Mouse (Mus musculus): Measurements from ENCODE around the gene Nhlh1. TPM values are rescaled to one million over a fixed set of nuclear protein-coding genes. Genes with fewer than 3 reads are reported as not detected.
A peak's percentile ranks its signal among the peaks of the same experiment; 100 is the strongest.

Nhlh1 gene
- 2.7 and 3.6 TPM in 2 replicates for polyA plus RNA-seq (2014; fragmentation: Nextera tagmentation; extraction: Ambion mirVana)

GRCm38 (mm10) chr1:172057491-172057921 lies at the start of gene Nhlh1:
Gene Nhlh1 (minus strand): TSS chr1:172057573.
- peak within 1 kb of the TSS; percentile 66 for H3K4me2 ChIP-seq (replicated peaks)

GRCm38 (mm10) chr1:172105101-172105500 lies 47.7 kb upstream of the Nhlh1 start:
- Histone ChIP-seq H3K9ac (no peak overlapping the region), H3K27ac (no peak overlapping the region), H3K36me3 (replicated peaks; ENCODE audit: control insufficient read depth, insufficient read depth) (peaks cover 97% of the 10 kb centered on the region), H3K4me1 (replicated peaks; ENCODE audit: control insufficient read depth, insufficient read depth, low read length) (no peaks in the 10 kb centered on the region; the same call in 1 of the 2 replicates), H3K9me3 (ENCODE audit: control insufficient read depth, low read length) (no peaks in the 10 kb centered on the region), H3K27me3 (ENCODE audit: control insufficient read depth, insufficient read depth, low read length) (no peaks in the 10 kb centered on the region), H3K4me2 (replicated peaks) (no peak overlapping the region), H3K4me3 (replicated peaks; ENCODE audit: low read length) (no peak overlapping the region)
- no peak for DNase-seq (ENCODE audit: low spot score)
- 81% methylated on average over 11 of the region's 11 CpGs for WGBS
- no peak for ATAC-seq (ENCODE audit: low FRiP score)

More at GRCm38 (mm10) chr1:172057491-172057921, at the start of gene Nhlh1:
- H3K36me3 ChIP-seq (replicated peaks; ENCODE audit: control insufficient read depth, insufficient read depth) = no peaks in the 10 kb centered on the region
- no peaks in the 10 kb centered on the region for H3K9me3 ChIP-seq (ENCODE audit: control insufficient read depth, low read length)
- H3K9ac ChIP-seq = peak within 1 kb of the TSS; percentile 45; the same call in 1 of the 2 replicates
- 6% methylated on average over 2 of the region's 2 CpGs for WGBS
- peak within 1 kb of the TSS; percentile 36 for H3K4me3 ChIP-seq (replicated peaks; ENCODE audit: low read length)
- ATAC-seq (ENCODE audit: low FRiP score) (peak; percentile 66), DNase-seq (ENCODE audit: low spot score) (no peak)
- H3K4me1 ChIP-seq (replicated peaks; ENCODE audit: control insufficient read depth, insufficient read depth, low read length) = peaks cover 38% of the 10 kb centered on the region
- no peaks in the 10 kb centered on the region for H3K27me3 ChIP-seq (ENCODE audit: control insufficient read depth, insufficient read depth, low read length)
- H3K27ac ChIP-seq = peak within 1 kb of the TSS; percentile 78

- Histone ChIP-seq H3K27me3 (ENCODE audit: control insufficient read depth, insufficient read depth, low read length) (no peaks in the 10 kb centered on the region), H3K36me3 (replicated peaks; ENCODE audit: control insufficient read depth, insufficient read depth) (peaks cover 95% of the 10 kb centered on the region), H3K4me1 (replicated peaks; ENCODE audit: control insufficient read depth, insufficient read depth, low read length) (no peaks in the 10 kb centered on the region; the same call in 1 of the 2 replicates), H3K4me3 (replicated peaks; ENCODE audit: low read length) (no peak overlapping the region), H3K4me2 (replicated peaks) (no peak overlapping the region), H3K27ac (no peak overlapping the region), H3K9ac (no peak overlapping the region), H3K9me3 (ENCODE audit: control insufficient read depth, low read length) (no peaks in the 10 kb centered on the region)
- ATAC-seq (ENCODE audit: low FRiP score) (no peak), DNase-seq (ENCODE audit: low spot score) (no peak)
- 89% methylated on average over 4 of the region's 4 CpGs for WGBS
Observed at GRCm38 (mm10) chr1:172103619-172104018, 46.2 kb upstream of the Nhlh1 start.

GRCm38 (mm10) chr1:172099325-172100033 lies 42.1 kb upstream of the Nhlh1 start:
- Histone ChIP-seq H3K9me3 (ENCODE audit: control insufficient read depth, low read length) (no peaks in the 10 kb centered on the region), H3K27ac (no peak overlapping the region), H3K27me3 (ENCODE audit: control insufficient read depth, insufficient read depth, low read length) (no peaks in the 10 kb centered on the region), H3K36me3 (replicated peaks; ENCODE audit: control insufficient read depth, insufficient read depth) (peaks cover 87% of the 10 kb centered on the region), H3K4me3 (replicated peaks; ENCODE audit: low read length) (no peak overlapping the region), H3K4me1 (replicated peaks; ENCODE audit: control insufficient read depth, insufficient read depth, low read length) (no peaks in the 10 kb centered on the region), H3K9ac (no peak overlapping the region), H3K4me2 (replicated peaks) (no peak overlapping the region)
- ATAC-seq (ENCODE audit: low FRiP score) (no peak), DNase-seq (ENCODE audit: low spot score) (no peak)
- 80% methylated on average over 6 of the region's 6 CpGs for WGBS

GRCm38 (mm10) chr1:172095202-172095601 lies 37.8 kb upstream of the Nhlh1 start:
- no peaks in the 10 kb centered on the region for H3K27me3 ChIP-seq (ENCODE audit: control insufficient read depth, insufficient read depth, low read length)
- peaks cover 85% of the 10 kb centered on the region for H3K36me3 ChIP-seq (replicated peaks; ENCODE audit: control insufficient read depth, insufficient read depth)
- H3K9me3 ChIP-seq (ENCODE audit: control insufficient read depth, low read length) = no peaks in the 10 kb centered on the region
- H3K4me1 ChIP-seq (replicated peaks; ENCODE audit: control insufficient read depth, insufficient read depth, low read length) = no peaks in the 10 kb centered on the region
- ATAC-seq (ENCODE audit: low FRiP score) (no peak), DNase-seq (ENCODE audit: low spot score) (no peak)
- H3K4me2 ChIP-seq (replicated peaks) = no peak overlapping the region
- H3K27ac ChIP-seq = 0 out of 2 replicates have a peak overlapping the region, but pooled peaks have one; percentile 1
- 22% methylated on average over 6 of the region's 6 CpGs for WGBS
- no peak overlapping the region; the same call in 1 of the 2 replicates for H3K9ac ChIP-seq
- H3K4me3 ChIP-seq (replicated peaks; ENCODE audit: low read length) = no peak overlapping the region

- Histone ChIP-seq H3K9ac (no peak overlapping the region), H3K27me3 (ENCODE audit: control insufficient read depth, insufficient read depth, low read length) (no peaks in the 10 kb centered on the region), H3K4me2 (replicated peaks) (no peak overlapping the region), H3K4me3 (replicated peaks; ENCODE audit: low read length) (no peak overlapping the region), H3K4me1 (replicated peaks; ENCODE audit: control insufficient read depth, insufficient read depth, low read length) (no peaks in the 10 kb centered on the region), H3K27ac (no peak overlapping the region), H3K9me3 (ENCODE audit: control insufficient read depth, low read length) (no peaks in the 10 kb centered on the region), H3K36me3 (replicated peaks; ENCODE audit: control insufficient read depth, insufficient read depth) (peaks cover 85% of the 10 kb centered on the region)
- DNase-seq (ENCODE audit: low spot score) = no peak
- ATAC-seq (ENCODE audit: low FRiP score) = no peak
Observed at GRCm38 (mm10) chr1:172094295-172094694, 36.9 kb upstream of the Nhlh1 start.

GRCm38 (mm10) chr1:172093522-172093921 lies 36.1 kb upstream of the Nhlh1 start:
- H3K27me3 ChIP-seq (ENCODE audit: control insufficient read depth, insufficient read depth, low read length) = no peaks in the 10 kb centered on the region
- no peak overlapping the region for H3K4me3 ChIP-seq (replicated peaks; ENCODE audit: low read length)
- no peaks in the 10 kb centered on the region for H3K4me1 ChIP-seq (replicated peaks; ENCODE audit: control insufficient read depth, insufficient read depth, low read length)
- H3K9me3 ChIP-seq (ENCODE audit: control insufficient read depth, low read length) = no peaks in the 10 kb centered on the region
- DNase-seq (ENCODE audit: low spot score) (no peak), ATAC-seq (ENCODE audit: low FRiP score) (no peak)
- no peak overlapping the region for H3K27ac ChIP-seq
- peaks cover 88% of the 10 kb centered on the region for H3K36me3 ChIP-seq (replicated peaks; ENCODE audit: control insufficient read depth, insufficient read depth)
- no peak overlapping the region for H3K4me2 ChIP-seq (replicated peaks)
- WGBS = 56% methylated on average over 3 of the region's 3 CpGs
- no peak overlapping the region for H3K9ac ChIP-seq

DNA sequence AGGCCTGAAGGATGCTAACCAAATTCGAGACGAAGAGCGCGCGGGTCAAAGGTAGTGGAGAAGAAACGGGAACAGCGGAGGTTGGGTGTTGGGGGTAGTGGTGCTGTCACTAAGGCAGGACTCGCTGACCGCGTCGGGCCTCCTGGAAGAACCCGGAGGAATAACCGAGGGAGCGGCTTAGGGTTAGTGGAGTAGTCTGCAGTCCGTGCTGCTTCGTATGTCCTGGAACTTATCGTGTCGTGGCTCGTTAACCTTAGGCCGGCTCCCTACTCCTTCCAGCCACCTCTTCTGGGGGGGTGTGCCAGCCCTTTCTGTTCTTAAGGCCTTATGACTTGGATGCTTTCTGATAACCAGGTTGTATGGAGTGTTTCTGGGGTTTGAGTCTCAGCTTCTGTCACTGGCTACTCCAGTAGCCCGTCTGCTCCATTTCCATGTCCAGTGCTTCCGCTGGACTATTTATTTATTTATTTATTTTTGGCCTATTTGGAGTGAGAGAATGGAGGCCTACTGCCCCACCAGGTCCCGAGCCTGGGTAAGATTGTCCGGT lies 25.6 kb upstream of the Nhlh1 start:
- peak overlapping the region; percentile 79 for H3K4me2 ChIP-seq (replicated peaks)
- H3K36me3 ChIP-seq (replicated peaks; ENCODE audit: control insufficient read depth, insufficient read depth) = peaks cover 22% of the 10 kb centered on the region
- H3K4me3 ChIP-seq (replicated peaks; ENCODE audit: low read length) = peak overlapping the region; percentile 74
- ATAC-seq (ENCODE audit: low FRiP score) (no peak), DNase-seq (ENCODE audit: low spot score) (no peak)
- peak overlapping the region; percentile 50; the same call in 1 of the 2 replicates for H3K27ac ChIP-seq
- no peaks in the 10 kb centered on the region for H3K27me3 ChIP-seq (ENCODE audit: control insufficient read depth, insufficient read depth, low read length)
- H3K9me3 ChIP-seq (ENCODE audit: control insufficient read depth, low read length) = no peaks in the 10 kb centered on the region
- peak overlapping the region; percentile 89 for H3K9ac ChIP-seq
- peaks cover 22% of the 10 kb centered on the region for H3K4me1 ChIP-seq (replicated peaks; ENCODE audit: control insufficient read depth, insufficient read depth, low read length)
- 3% methylated on average over 22 of the region's 24 CpGs for WGBS

DNA sequence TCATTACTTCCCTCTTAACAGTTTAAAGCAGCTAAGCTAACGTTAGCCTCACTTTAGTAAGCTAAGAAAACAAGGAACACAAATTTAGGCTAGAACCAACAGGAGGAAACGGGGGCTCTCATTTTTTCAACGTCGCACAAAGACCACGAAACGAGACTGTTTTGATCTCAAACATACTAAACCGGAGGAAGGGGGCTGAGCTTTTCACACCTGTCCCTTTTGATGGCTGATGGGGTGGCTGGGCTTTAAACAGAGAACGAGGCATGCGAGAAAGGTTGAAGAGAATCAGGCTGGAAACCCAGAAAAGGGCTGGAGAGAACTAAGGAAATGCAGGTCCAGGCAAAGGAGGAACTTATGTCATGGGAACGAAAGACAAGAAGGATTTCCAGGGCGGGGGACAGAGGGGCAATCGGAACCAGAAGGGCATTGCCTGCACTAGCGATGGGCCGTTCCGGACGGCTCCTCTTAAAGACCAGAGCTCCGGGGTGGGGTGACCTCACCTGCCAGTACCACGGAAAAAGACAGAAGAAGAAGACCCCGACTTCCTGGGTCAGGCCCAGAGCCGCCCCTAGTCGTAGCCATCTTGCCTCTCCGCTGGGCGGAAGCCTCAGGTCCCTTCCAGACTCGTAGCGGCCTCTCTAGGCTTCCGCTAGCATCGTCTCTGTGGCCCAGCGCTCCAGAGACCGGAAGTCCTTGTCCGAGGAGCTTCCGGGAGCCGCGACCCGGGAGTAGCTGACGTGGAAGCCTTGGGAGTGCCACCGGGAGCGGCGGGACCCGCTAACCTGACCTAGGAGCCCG lies 24.9 kb upstream of the Nhlh1 start, which contains the start of the genes Copa and Ncstn:
Gene Copa, plus strand, starts transcription at position 429 of the 798 bp plus-strand sequence.
Gene Ncstn, minus strand, starts transcription at position 695 of the 798 bp plus-strand sequence.
- peak within 1 kb of the TSS; percentile 79 for H3K4me2 ChIP-seq (replicated peaks)
- DNase-seq (ENCODE audit: low spot score) = peak; percentile 95

More for the DNA sequence above, 24.9 kb upstream of the Nhlh1 start, which contains the start of the genes Copa and Ncstn:
- peak; percentile 99 for ATAC-seq (ENCODE audit: low FRiP score)
- under 1% methylated on average over 40 of the region's 40 CpGs for WGBS
- Histone ChIP-seq H3K4me1 (replicated peaks; ENCODE audit: control insufficient read depth, insufficient read depth, low read length) (peaks cover 22% of the 10 kb centered on the region), H3K36me3 (replicated peaks; ENCODE audit: control insufficient read depth, insufficient read depth) (peaks cover 27% of the 10 kb centered on the region), H3K27me3 (ENCODE audit: control insufficient read depth, insufficient read depth, low read length) (no peaks in the 10 kb centered on the region), H3K27ac (peak within 1 kb of the TSS; percentile 88), H3K4me3 (replicated peaks; ENCODE audit: low read length) (peak within 1 kb of the TSS; percentile 74), H3K9ac (peak within 1 kb of the TSS; percentile 89), H3K9me3 (ENCODE audit: control insufficient read depth, low read length) (no peaks in the 10 kb centered on the region)

All from hindbrain, embryonic 14.5 days (tissue).